Mouse (Mus musculus): ENCODE measurements at regions not wholly inside any gene's neighbourhood (a gene's known extent, or its start where the extent isn't known, plus 50 kb on each side); places are given as distances from the start of the nearest gene placed in this dataset.
"Not testable (repeated sequence)": the region's sequence is repeated elsewhere in the genome, so short reads cannot be mapped to it uniquely, and the experiment has no call there.

DNA sequence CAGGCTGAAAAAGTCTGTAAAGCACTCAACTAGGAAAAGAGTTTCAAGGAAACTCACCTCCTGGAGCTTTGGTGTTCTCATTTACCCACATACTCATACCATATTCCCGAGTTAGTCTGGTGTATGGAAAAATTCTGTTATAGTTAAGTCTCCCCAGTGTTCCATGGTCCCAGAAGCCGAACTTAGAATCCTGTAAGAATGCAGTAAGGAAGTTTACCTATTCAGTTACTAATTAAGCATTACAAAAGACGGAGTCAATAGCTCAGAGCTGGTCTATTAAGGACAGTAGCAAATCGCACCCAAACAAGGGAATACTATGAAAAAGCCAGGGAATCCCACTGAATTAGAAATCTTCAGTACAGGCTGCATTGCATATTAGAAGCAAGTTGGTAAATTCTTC lies 688.3 kb downstream of the Rpia start:
- no peaks in the 10 kb centered on the region for H3K4me1 ChIP-seq (ENCODE audit: control insufficient read depth, insufficient read depth, low read length)
- H3K36me3 ChIP-seq (ENCODE audit: control insufficient read depth, insufficient read depth, low read length) = no peaks in the 10 kb centered on the region
- DNase-seq = no peak
- H3K79me2 ChIP-seq (replicated peaks; ENCODE audit: control insufficient read depth, insufficient read depth, low read length) = no peaks in the 10 kb centered on the region
- no peak overlapping the region for H3K9ac ChIP-seq (ENCODE audit: low read depth, low read length)
- H3K4me3 ChIP-seq = no peak overlapping the region
- no peaks in the 10 kb centered on the region for H3K27me3 ChIP-seq (ENCODE audit: control insufficient read depth, insufficient read depth, low read length)
- 45% methylated on average over 4 of the region's 4 CpGs for WGBS
- intact Hi-C loops (cut with DNase I) = no loop called here
- no peak overlapping the region for H3K27ac ChIP-seq
- no peak for TF ChIP-seq CTCF (IDR thresholded peaks at IDR 0.05)
- no peak for TF ChIP-seq POLR2A (IDR thresholded peaks at IDR 0.05; ENCODE audit: insufficient read depth, low read depth, low read length)
- no peak for TF ChIP-seq EP300 (IDR thresholded peaks at IDR 0.05; ENCODE audit: insufficient read depth, low read depth, low read length)

GRCm38 (mm10) chr6:70103174-70103573 lies 688.9 kb downstream of the Rpia start:
- H3K4me1 ChIP-seq (ENCODE audit: control insufficient read depth, insufficient read depth, low read length); H3K79me2 ChIP-seq (replicated peaks; ENCODE audit: control insufficient read depth, insufficient read depth, low read length); H3K27me3 ChIP-seq (ENCODE audit: control insufficient read depth, insufficient read depth, low read length); intact Hi-C loops (cut with DNase I); H3K36me3 ChIP-seq (ENCODE audit: control insufficient read depth, insufficient read depth, low read length); H3K4me3 ChIP-seq; H3K27ac ChIP-seq; DNase-seq; H3K9ac ChIP-seq (ENCODE audit: low read depth, low read length): not testable (repeated sequence)
- WGBS = 15% methylated on average over 1 of the region's 1 CpGs

DNA sequence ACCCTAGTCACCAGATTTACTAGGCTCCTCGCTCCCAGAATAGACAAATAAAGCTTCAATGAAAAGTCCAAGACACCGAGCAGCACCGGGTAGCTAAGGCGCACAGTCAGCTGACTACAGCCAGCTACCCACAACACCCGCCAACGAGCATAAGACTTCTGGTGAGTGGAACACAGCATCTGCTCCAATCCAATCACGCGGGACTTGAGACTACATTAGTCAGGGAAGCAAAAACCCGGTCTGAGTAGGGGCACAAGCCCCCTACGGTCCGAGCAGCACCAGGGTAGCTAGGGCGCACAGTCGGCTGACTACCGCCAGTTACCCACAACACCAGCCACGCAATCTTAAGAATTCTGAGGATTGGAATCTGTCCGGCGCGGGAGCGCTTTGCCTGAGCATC lies 704.0 kb downstream of the Rpia start:
- H3K4me3 ChIP-seq = no peak overlapping the region
- no peak for TF ChIP-seq EP300 (IDR thresholded peaks at IDR 0.05; ENCODE audit: insufficient read depth, low read depth, low read length)
- TF ChIP-seq CTCF (IDR thresholded peaks at IDR 0.05) = no peak
- no peak for TF ChIP-seq POLR2A (IDR thresholded peaks at IDR 0.05; ENCODE audit: insufficient read depth, low read depth, low read length)
- H3K27ac ChIP-seq = no peak overlapping the region
- H3K4me1 ChIP-seq (ENCODE audit: control insufficient read depth, insufficient read depth, low read length) = no peaks in the 10 kb centered on the region
- no peak for DNase-seq
- H3K27me3 ChIP-seq (ENCODE audit: control insufficient read depth, insufficient read depth, low read length) = no peaks in the 10 kb centered on the region
- WGBS = 87% methylated on average over 19 of the region's 19 CpGs
- intact Hi-C loops (cut with DNase I) = no loop called here
- no peaks in the 10 kb centered on the region for H3K79me2 ChIP-seq (replicated peaks; ENCODE audit: control insufficient read depth, insufficient read depth, low read length)
- no peaks in the 10 kb centered on the region for H3K36me3 ChIP-seq (ENCODE audit: control insufficient read depth, insufficient read depth, low read length)
- H3K9ac ChIP-seq (ENCODE audit: low read depth, low read length) = no peak overlapping the region

DNA sequence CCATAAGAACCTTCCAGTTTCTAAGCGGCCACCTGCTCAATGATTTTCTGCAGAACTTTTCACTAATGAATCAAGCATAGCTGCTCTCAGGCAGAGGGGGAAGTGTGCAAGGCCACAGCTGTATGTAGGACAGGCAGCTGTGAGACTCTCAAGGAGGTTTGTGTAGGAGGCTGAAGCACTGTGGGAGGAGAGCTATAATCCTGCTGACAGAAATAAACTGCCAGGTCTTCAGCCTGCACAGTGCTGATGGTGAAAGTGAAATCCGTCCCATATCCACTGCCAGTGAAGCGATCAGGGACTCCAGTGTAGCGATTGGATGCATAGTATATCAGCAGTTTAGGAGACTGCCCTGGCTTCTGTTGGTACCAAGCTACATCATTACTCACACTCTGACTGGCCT lies 718.2 kb downstream of the Rpia start:
- intact Hi-C loops (cut with DNase I) = no loop called here
- Histone ChIP-seq H3K27me3 (ENCODE audit: control insufficient read depth, insufficient read depth, low read length) (no peaks in the 10 kb centered on the region), H3K79me2 (replicated peaks; ENCODE audit: control insufficient read depth, insufficient read depth, low read length) (no peaks in the 10 kb centered on the region), H3K4me1 (ENCODE audit: control insufficient read depth, insufficient read depth, low read length) (no peaks in the 10 kb centered on the region), H3K36me3 (ENCODE audit: control insufficient read depth, insufficient read depth, low read length) (no peaks in the 10 kb centered on the region), H3K9ac (ENCODE audit: low read depth, low read length) (no peak overlapping the region), H3K27ac (no peak overlapping the region), H3K4me3 (no peak overlapping the region)
- 62% methylated on average over 4 of the region's 4 CpGs for WGBS
- no peak for DNase-seq
- TF ChIP-seq EP300 (IDR thresholded peaks at IDR 0.05; ENCODE audit: insufficient read depth, low read depth, low read length) = no peak
- TF ChIP-seq POLR2A (IDR thresholded peaks at IDR 0.05; ENCODE audit: insufficient read depth, low read depth, low read length) = no peak
- no peak for TF ChIP-seq CTCF (IDR thresholded peaks at IDR 0.05)

GRCm38 (mm10) chr6:70072007-70072406 lies 720.0 kb downstream of the Rpia start:
- TF ChIP-seq POLR2A (IDR thresholded peaks at IDR 0.05; ENCODE audit: insufficient read depth, low read depth, low read length) (no peak), CTCF (IDR thresholded peaks at IDR 0.05) (no peak), EP300 (IDR thresholded peaks at IDR 0.05; ENCODE audit: insufficient read depth, low read depth, low read length) (no peak)
- no peaks in the 10 kb centered on the region for H3K27me3 ChIP-seq (ENCODE audit: control insufficient read depth, insufficient read depth, low read length)
- no peaks in the 10 kb centered on the region for H3K79me2 ChIP-seq (replicated peaks; ENCODE audit: control insufficient read depth, insufficient read depth, low read length)
- WGBS = 73% methylated on average over 3 of the region's 3 CpGs
- H3K4me3 ChIP-seq = no peak overlapping the region
- no peak overlapping the region for H3K27ac ChIP-seq
- H3K9ac ChIP-seq (ENCODE audit: low read depth, low read length) = no peak overlapping the region
- H3K36me3 ChIP-seq (ENCODE audit: control insufficient read depth, insufficient read depth, low read length) = no peaks in the 10 kb centered on the region
- DNase-seq = no peak
- intact Hi-C loops (cut with DNase I) = no loop called here
- no peaks in the 10 kb centered on the region for H3K4me1 ChIP-seq (ENCODE audit: control insufficient read depth, insufficient read depth, low read length)

DNA sequence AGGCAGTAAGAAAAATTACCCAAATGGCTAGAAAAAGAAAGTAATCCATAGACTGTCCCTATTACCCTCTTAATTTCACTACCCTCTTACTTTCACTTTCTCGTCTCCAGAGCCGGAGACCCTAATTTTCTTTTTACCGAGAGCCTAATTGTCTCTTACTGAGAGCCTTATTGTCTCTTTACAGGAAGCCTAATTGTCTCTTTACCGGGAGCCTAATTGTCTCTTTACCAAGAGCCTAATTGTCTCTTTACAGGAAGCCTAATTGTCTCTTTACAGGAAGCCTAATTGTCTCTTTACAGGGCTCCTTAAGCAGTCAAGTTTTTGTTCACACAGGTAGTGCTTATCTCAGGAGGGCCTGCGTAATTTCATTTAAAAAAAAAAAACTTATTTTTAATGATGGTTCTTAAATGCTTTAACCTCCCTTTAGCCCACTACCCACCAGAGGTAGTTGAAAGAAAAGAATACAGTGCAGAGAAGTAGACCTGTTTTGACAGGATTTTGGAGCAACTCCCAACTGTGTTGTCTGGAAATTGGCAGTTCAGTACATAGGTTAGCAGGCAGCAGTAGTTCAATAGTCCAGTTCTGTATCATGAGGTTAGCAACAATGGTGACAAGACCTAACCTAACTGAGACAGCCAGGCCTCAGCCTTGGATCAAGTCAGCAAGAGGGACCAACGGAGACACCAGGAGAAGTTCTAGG lies 724.2 kb downstream of the Rpia start:
- intact Hi-C loops (cut with DNase I) = no loop called here
- H3K27me3 ChIP-seq (ENCODE audit: control insufficient read depth, insufficient read depth, low read length) = no peaks in the 10 kb centered on the region
- no peak overlapping the region for H3K4me3 ChIP-seq
- no peaks in the 10 kb centered on the region for H3K36me3 ChIP-seq (ENCODE audit: control insufficient read depth, insufficient read depth, low read length)
- no peaks in the 10 kb centered on the region for H3K79me2 ChIP-seq (replicated peaks; ENCODE audit: control insufficient read depth, insufficient read depth, low read length)
- H3K9ac ChIP-seq (ENCODE audit: low read depth, low read length) = no peak overlapping the region
- 80% methylated on average over 6 of the region's 6 CpGs for WGBS
- no peak for DNase-seq
- TF ChIP-seq EP300 (IDR thresholded peaks at IDR 0.05; ENCODE audit: insufficient read depth, low read depth, low read length) = no peak
- TF ChIP-seq POLR2A (IDR thresholded peaks at IDR 0.05; ENCODE audit: insufficient read depth, low read depth, low read length) = no peak
- no peak for TF ChIP-seq CTCF (IDR thresholded peaks at IDR 0.05)
- no peaks in the 10 kb centered on the region for H3K4me1 ChIP-seq (ENCODE audit: control insufficient read depth, insufficient read depth, low read length)
- H3K27ac ChIP-seq = no peak overlapping the region
